Mouse (Mus musculus) kidney, adult 2 months (tissue): ENCODE results near the gene Slc22a8.

Source experiments
- CTCF ChIP-seq: fragments of 200-500 bp; conservative IDR thresholded peaks from 2 replicates; pipeline ENCODE4 v1.5.1; 2011; ENCODE audit warnings: low read depth, mild to moderate bottlenecking, control low read depth, low read length, moderate library complexity, mixed read lengths; ENCODE audit not compliant: insufficient read depth, insufficient read length
- POLR2A ChIP-seq: fragments of 200-500 bp; IDR thresholded peaks from one replicate; pipeline ENCODE4 v1.6.1; 2011; ENCODE audit warnings: low read depth, low read length, control low read depth

- TF ChIP-seq POLR2A, result no peak
- no peak for TF ChIP-seq CTCF
Observed at GRCm38 (mm10) chr19:8585899-8586298, 5.2 kb upstream of the Slc22a8 start.
